ENCODE assay signal across 20 mouse cellular contexts in the genomic region with DNA sequence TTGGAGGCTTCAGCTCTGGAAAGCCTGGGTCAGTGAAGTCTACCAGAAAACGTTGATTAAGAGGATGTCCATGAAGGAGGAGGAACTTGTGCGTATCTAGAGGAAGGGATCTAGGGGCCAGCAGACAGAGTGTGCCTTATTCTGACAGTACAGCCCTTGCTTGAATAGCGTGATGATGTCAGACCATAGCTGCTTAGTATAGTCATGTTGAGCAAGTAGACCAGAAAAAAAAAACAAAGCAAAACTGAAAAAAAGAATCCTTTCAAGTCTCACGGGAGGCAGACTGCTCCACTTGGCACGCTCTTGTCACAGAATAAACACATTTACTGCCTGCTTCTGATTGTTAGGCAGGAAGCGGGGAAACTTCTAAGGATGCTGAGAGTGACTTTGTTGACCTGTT.
DNase-seq lines count a peak whose midpoint lies in the region; ATAC-seq and TF ChIP-seq lines count a peak whose summit lies in the region.
"Had no signal": no experiment of that assay in that cellular context is flagged by ENCODE, and none has a peak within 500 bp of the region (broad histone marks: within the 10 kb centered on the region; RNA-seq: fewer than 3 reads in every experiment).

No protein-coding gene starts in this region.

- H3K9me3 ChIP-seq in heart, postnatal 0 days (replicated peaks; ENCODE audit: control insufficient read depth, low read length), result no peaks in the 10 kb centered on the region
- H3K9me3 ChIP-seq: forebrain, embryonic 10.5 days; G1E; heart, embryonic 15.5 days; hindbrain, embryonic 15.5 days; midbrain, embryonic 12.5 days had no signal

- no peaks in the 10 kb centered on the region for H3K36me3 ChIP-seq in heart, postnatal 0 days (replicated peaks; ENCODE audit: control insufficient read depth, insufficient read depth, low read length)
- H3K36me3 ChIP-seq: forebrain, embryonic 10.5 days; G1E; heart, embryonic 15.5 days; hindbrain, embryonic 15.5 days; midbrain, embryonic 12.5 days had no signal

- TF ChIP-seq CTCF in heart, postnatal 0 days (IDR thresholded peaks at IDR 0.05; ENCODE audit: low read depth), result no peak
- no peak for TF ChIP-seq CTCF in lung, adult 2 months (IDR thresholded peaks at IDR 0.05; ENCODE audit: insufficient read depth, low read length)

- no peak for TF ChIP-seq POLR2A in lung, adult 2 months (IDR thresholded peaks at IDR 0.05; ENCODE audit: borderline replicate concordance, extremely low read depth, low read depth, low read length)

- H3K27me3 ChIP-seq in heart, postnatal 0 days (ENCODE audit: control insufficient read depth, insufficient read depth, low read length), result no peaks in the 10 kb centered on the region
- H3K27me3 ChIP-seq: heart, embryonic 15.5 days; hindbrain, embryonic 15.5 days; Patski had no signal

- peak; percentile 4 for DNase-seq in CD4-positive, CD25-positive, alpha-beta regulatory T cell, adult 2 months (ENCODE audit: low read depth, low spot score)
- peak; percentile 18 for DNase-seq in heart, postnatal 0 days (ENCODE audit: low spot score)
- DNase-seq in heart, adult 9 months (ENCODE audit: low spot score in 2 of 2), result no peak
- DNase-seq in lung, postnatal 10 days, result peak; percentile 23
- no peak for DNase-seq in lung, adult 2 months
- DNase-seq: adrenal gland, adult 8-10 months; cerebellum, adult 18-20 months; cerebellum, postnatal 14 days; gastrocnemius, adult 2 months; kidney, adult 2 months; kidney, postnatal 14 days; thymus, postnatal 14 days had no signal

- H3K27ac ChIP-seq in heart, postnatal 0 days (ENCODE audit: low read depth), result no peak overlapping the region
- H3K27ac ChIP-seq: forebrain, embryonic 10.5 days; gastrocnemius, adult 2 months; heart, embryonic 15.5 days; hindbrain, embryonic 15.5 days; midbrain, embryonic 12.5 days had no signal

- WGBS in heart, postnatal 0 days, result 50% methylated on average over 6 of the region's 6 CpGs
- 18% methylated on average over 6 of the region's 6 CpGs for whole genome bisulfite sequencing in lung, adult 2 months

- no peak overlapping the region for H3K4me3 ChIP-seq in heart, postnatal 0 days (ENCODE audit: low read depth, low read length)
- no peak overlapping the region for H3K4me3 ChIP-seq in lung, adult 2 months (replicated peaks; ENCODE audit: extremely low read depth, low read depth, low read length)
- H3K4me3 ChIP-seq: forebrain, embryonic 10.5 days; gastrocnemius, adult 2 months; heart, embryonic 15.5 days; hindbrain, embryonic 15.5 days; midbrain, embryonic 12.5 days had no signal

- H3K9ac ChIP-seq in heart, postnatal 0 days (replicated peaks; ENCODE audit: low read depth, low read length), result no peak overlapping the region
- H3K9ac ChIP-seq: heart, embryonic 15.5 days; hindbrain, embryonic 15.5 days; midbrain, embryonic 12.5 days had no signal

- no peak overlapping the region for H3K4me2 ChIP-seq in heart, postnatal 0 days (ENCODE audit: low read depth, low read length)
- H3K4me2 ChIP-seq: heart, embryonic 15.5 days; hindbrain, embryonic 15.5 days; midbrain, embryonic 12.5 days had no signal

- no peak for ATAC-seq in CD4-positive, CD25-positive, alpha-beta regulatory T cell, adult 4 months
- ATAC-seq in heart, postnatal 0 days (ENCODE audit: insufficient read depth, low read depth), result no peak
- ATAC-seq in monocyte, adult 5-6 weeks (replicated peaks; ENCODE audit: insufficient number of reproducible peaks, low FRiP score, low TSS enrichment, poor library complexity, severe bottlenecking), result no peak
- ATAC-seq: Patski had no signal

- no peaks in the 10 kb centered on the region for H3K4me1 ChIP-seq in heart, postnatal 0 days (ENCODE audit: control insufficient read depth, insufficient read depth)
- no peaks in the 10 kb centered on the region for H3K4me1 ChIP-seq in lung, adult 2 months (ENCODE audit: control insufficient read depth, insufficient read depth, low read length)
- H3K4me1 ChIP-seq: heart, embryonic 15.5 days; midbrain, embryonic 12.5 days had no signal

- TF ChIP-seq EP300 in heart, postnatal 0 days (IDR thresholded peaks at IDR 0.05; ENCODE audit: low read depth), result no peak

Comparison
In these comparisons a context has a peak if more than half of its experiments do, and no peak if none do; other contexts are left out.
1. DNase-seq: peak in CD4-positive, CD25-positive, alpha-beta regulatory T cell, adult 2 months (single experiment), heart, postnatal 0 days (single experiment) and lung, postnatal 10 days (single experiment); none in heart, adult 9 months (0 of 2) and lung, adult 2 months (single experiment).